Mouse (Mus musculus) large intestine, adult 2 months (tissue): ENCODE results near the gene Lrrc46. TPM values are rescaled to one million over a fixed set of nuclear protein-coding genes. Genes with fewer than 3 reads are reported as not detected.
A peak's percentile ranks its signal among the peaks of the same experiment; 100 is the strongest.

Experiments
- DNase-seq: peaks from one replicate; pipeline ENCODE4 v3.0.0-alpha.2; 2012; ENCODE audit warnings: low read depth, low spot score
- WGBS: fragments of 180-500 bp; shearing (Covaris S2); methylation state at CpG from one replicate; pipeline ENCODE4 v1.1.7; 2018; 5-methylcytosine and 5-hydroxymethylcytosine counted together
- polyA plus RNA-seq: library from polyadenylated mRNA; depleted of rRNA; stranded (reverse); fragments of >200 nt; gene quantifications from 2 replicates; pipeline ENCODE4 v1.2.3, GENCODE M21; 2012; rRNA removed

The Lrrc46 gene
- polyA plus RNA-seq: 0.11 and 0.16 TPM in 2 replicates

DNA sequence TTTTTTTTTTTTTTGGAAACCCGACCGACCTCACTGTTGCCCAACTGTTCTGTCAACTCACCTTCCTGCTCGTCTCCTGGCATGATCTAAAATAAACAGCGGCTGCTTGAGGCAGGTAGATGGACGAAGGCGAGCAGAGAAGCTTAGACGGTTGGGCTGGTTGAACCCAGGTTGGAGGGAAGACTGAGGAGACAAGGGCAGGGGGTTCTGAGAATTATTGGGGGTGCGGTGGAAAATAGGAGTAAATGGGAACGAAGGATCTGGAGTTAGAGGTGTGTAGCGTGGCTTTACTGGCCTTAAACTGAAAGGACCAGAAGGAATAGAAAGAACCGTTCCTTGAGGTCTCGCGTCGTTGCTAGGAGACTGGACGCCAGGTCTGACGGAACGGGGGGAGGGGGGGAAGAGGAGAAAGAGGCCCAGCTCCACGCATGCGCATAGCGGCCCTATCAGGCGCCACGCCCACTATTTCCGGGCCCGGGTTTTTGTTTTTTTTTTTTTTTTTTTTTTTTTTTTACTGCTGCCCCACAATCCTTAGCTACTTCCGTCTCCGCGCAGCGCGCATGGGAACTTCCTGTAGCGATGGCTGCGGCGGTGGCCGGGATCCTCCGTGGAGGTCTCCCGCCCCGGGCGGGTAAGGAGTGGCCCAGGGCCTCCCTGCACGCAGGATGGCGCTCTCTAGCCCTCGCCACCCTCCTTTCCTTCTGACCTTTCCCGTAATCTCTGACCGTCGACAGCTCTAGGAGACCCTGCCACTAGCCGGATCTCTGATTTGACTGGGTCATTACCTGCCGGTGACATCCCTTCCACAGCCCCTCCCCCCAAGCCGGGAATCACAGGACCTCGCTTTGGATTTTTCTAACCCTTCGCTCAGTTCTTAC lies at the start of gene Lrrc46, which contains the start of gene Mrpl10:
TSS of gene Lrrc46 (minus strand) at position 386 of the 878 bp plus-strand sequence.
TSS of gene Mrpl10 (plus strand) at position 539 of the 878 bp plus-strand sequence.
- WGBS: under 1% methylated on average over 48 of the region's 48 CpGs
- peak; percentile 96 for DNase-seq

DNA sequence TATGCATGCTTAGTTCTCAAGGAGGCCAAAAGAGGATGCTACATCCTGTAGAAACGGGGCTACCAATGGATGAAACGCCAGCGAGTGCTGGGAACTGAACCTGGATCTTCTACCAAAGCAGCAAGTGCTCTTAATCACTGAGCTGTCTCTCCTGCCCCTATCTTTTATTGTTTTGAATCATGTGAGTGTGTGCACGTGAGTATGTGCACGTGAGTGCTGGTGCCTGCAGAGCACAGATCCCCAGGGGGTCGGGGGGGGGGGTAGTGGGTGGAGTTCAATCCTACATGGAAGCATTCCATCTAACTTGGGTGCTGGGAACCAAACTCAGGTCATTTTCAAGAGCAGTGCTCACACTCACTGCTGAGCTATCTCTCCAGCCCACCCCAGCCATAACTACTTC lies 45.2 kb upstream of the Lrrc46 start:
- no peak for DNase-seq
- 66% methylated on average over 6 of the region's 6 CpGs for WGBS

DNA sequence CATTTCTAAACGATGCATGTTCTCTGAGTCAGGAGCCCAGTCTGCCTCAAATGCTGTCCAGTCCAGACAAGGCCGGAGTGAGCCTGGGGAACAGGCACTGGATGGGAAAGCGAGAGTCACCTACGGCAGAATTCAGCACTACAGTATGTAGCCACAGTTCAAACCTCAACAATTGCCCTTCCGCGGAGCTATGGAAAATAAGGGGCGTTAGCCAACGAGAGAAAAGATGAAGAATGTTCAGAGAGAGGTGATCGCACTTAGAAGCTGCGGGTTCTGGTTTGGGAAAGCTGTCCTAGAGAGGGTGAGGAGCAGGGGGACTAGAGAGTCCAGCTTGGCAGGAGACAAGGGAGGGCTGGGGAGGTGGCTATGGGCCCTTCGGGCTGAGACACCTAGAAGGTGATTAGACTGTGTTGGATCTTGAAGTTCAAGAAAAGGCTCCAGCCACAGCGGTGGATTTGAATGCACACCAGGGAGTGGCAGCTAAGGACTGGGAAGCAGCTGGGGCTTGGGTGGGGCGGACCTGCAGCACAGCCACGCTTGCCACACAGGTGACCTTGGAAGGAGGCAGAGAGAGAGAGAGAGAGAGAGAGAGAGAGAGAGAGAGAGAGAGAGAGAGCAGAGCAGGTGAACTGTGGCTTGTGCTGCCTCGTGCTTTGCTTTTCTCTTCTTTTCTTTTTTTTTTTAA lies 43.8 kb upstream of the Lrrc46 start:
- 66% methylated on average over 15 of the region's 15 CpGs for WGBS
- no peak for DNase-seq

DNA sequence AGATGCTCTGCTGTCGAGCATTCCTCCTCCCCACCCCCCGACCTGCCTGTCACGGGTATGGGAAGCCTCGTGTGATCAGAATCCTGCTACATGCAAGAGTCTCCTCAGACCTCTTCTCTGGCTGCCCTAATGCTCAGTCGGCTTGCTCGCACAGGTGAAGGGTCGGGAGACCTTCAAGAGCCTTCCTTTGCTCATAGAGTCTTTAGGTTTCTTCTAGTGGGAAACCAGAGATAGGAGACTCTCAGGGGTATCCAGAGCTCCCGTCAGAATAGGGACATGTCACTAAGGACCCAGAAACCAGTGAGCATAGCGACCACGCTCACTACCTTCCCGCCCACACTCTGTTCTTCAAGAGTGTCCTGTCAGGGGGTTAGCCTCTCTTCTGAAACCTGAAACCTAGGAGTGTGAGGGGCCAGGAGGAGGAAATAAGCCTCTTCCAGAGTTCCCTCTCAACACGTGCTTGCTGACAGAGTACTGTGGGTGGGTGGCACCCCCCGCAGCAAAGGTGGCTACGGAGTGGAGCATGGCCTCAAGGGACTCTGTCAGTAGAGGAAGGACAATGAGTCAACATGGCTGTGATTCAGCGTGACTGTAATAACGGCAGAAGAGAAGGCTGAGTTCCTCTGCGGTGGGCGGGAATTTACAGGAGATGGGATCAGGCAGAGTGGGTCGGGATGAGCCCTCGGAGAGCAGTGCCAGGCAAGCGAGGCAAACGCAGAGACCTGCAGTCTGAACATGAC lies 42.4 kb upstream of the Lrrc46 start:
- 28% methylated on average over 22 of the region's 22 CpGs for WGBS

DNA sequence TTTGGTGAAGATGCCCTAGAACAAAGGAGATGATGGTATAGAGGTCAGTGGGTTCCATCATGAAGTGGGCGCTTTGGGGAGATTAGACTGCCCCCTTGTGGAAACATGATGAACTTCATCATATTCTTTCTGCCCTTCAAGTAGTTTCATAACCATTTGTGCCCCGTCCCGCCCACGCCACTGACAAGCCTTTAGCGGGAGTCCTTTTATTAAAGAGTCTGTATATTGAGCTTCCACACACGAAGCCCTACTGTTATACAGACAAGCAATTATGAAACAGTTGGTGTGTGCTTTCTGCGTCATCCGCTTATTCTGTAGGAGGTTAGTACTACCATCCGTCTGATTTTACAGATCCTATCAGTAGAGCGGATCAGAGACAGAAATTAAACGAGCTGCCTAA lies 41.8 kb upstream of the Lrrc46 start:
- no peak for DNase-seq
- 30% methylated on average over 11 of the region's 11 CpGs for WGBS

More for the DNA sequence above, 42.4 kb upstream of the Lrrc46 start:
- DNase-seq: no peak

DNA sequence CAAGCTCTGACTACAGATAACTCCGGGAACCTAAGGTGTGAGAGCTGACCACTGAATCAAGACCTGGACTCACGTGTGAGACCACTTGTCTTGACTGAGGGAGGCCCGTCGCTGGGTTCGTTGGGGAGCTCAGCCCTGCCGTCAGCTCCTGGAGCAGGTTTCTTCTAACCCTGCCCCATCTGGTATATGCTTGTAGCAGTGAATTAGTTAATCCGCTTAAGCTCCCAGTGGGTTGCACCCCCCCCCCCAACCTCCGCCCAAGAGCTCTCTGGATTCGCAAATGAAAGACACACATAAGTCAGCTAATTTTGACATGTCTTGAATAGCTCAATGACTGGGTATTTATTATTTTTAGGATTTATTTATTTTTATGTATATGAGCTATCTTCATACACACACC lies 39.1 kb upstream of the Lrrc46 start:
- 48% methylated on average over 9 of the region's 9 CpGs for WGBS
- no peak for DNase-seq

DNA sequence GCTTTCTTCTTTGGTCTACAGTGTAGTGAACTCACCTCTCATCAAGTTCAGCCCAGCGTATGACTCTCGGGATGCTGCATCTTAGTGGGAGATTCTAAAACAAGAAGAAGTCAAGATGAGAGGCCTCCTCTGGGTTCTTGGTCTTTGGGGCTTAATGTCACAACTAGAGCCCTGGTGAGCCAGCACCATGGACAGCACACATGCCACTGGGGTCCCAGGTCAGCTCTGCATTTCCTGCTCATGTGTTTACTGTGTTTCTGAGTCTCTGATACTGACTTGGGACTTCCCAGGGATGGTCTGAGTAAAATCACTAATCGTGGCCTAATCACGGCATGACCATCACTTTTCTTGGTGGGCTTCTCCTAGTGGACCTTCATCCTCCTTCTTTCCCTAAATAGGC lies 37.5 kb upstream of the Lrrc46 start:
- DNase-seq: no peak
- 37% methylated on average over 4 of the region's 4 CpGs for WGBS

DNA sequence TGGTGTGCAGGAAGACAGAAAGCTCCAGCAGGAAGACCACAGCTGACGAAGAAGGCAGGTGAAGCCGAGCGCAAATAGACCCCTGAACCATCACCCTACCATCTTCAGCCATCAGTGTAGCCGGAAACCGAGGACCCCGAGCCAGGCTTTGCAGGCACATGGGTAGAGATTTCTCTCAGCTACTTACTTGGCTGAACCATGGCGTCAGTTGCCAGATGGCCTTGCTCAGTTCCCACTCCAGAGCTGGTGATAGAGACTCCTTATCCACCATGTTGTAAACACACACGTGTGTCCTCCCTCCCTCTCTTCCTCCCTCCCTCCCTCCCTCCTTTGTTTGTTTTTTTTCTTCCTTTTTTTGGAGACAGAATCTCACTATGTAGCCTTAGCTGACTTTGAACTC lies 33.0 kb upstream of the Lrrc46 start:
- 65% methylated on average over 8 of the region's 8 CpGs for WGBS
- DNase-seq: no peak

DNA sequence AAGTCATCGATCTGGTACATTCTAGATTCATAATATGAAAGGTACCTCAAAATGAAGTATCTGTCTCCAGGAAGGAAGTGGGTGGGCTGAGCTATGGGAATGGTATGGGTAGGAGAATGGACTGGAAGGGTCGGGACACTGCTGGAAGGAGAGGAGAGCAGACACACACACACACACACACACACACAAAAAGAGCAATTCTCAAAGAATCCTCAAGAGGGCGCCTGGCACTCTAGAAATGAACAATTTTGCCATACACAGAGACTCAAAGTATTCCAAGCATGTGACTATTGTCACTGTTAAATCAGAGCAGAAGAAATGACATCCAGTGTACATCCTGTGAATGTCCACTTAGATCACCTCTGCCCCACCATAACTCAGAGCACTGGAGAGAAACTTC lies 31.3 kb upstream of the Lrrc46 start:
- WGBS: 29% methylated on average over 3 of the region's 3 CpGs
- DNase-seq: no peak

DNA sequence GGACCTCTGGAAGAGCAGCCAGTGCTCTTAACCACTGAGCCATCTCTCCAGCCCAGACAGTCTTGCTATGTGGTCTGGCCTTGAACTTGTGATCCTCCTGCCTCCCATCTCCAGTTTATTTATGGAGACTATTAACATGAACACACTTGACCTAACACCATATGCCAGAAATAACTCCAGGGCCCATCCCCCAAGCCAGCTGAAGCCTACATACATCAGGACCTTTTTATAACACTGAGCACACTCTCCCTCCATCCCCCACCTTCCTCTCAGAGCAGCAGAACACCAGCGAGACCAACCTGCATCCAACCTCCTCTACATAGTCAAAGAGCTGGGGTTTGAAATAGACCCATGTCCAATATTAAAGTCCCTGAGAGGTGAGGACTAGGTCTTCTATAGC lies 29.9 kb upstream of the Lrrc46 start:
- WGBS: 54% methylated on average over 1 of the region's 1 CpGs

DNA sequence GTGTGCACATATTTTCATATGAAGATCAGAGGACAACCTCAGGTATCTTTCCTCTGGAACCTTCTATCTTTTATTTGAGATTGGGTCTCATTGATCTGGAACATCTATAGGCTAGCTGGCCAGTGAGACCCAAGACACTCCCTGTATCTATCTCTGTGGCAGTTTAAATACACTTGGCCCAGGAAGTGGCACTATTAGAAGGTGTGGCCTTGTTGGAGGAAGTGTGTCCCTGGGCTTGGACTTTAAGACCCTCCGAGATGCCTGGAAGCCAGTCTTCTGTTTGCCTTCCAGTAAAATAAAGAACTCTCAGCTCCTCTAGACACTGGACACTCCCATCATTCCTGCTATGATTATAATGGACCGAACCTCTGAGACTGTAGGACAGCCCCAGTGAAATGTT lies 28.6 kb upstream of the Lrrc46 start:
- WGBS: 33% methylated on average over 2 of the region's 2 CpGs

More for the DNA sequence above, 29.9 kb upstream of the Lrrc46 start:
- no peak for DNase-seq

DNA sequence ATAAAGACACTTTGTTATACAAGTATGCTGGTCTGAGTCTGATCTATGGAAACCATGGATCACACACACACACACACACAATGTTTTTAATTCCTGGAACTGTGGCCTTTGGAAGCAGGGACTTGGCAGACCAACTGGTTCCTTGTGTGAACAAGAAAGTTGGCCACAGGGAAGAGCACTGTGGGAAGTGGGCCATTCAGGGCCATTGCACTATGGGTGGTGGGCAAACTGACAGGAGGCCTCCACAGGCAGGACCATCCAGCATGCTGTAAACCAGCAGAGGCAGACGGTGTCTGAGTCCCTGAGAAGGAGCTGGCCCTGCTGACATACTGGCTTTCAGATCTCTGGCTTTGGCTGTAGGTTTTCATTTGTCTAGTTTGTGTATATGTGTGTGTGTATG lies 28.1 kb upstream of the Lrrc46 start:
- no peak for DNase-seq
- 27% methylated on average over 1 of the region's 1 CpGs for WGBS

More for the DNA sequence above, 28.6 kb upstream of the Lrrc46 start:
- no peak for DNase-seq

DNA sequence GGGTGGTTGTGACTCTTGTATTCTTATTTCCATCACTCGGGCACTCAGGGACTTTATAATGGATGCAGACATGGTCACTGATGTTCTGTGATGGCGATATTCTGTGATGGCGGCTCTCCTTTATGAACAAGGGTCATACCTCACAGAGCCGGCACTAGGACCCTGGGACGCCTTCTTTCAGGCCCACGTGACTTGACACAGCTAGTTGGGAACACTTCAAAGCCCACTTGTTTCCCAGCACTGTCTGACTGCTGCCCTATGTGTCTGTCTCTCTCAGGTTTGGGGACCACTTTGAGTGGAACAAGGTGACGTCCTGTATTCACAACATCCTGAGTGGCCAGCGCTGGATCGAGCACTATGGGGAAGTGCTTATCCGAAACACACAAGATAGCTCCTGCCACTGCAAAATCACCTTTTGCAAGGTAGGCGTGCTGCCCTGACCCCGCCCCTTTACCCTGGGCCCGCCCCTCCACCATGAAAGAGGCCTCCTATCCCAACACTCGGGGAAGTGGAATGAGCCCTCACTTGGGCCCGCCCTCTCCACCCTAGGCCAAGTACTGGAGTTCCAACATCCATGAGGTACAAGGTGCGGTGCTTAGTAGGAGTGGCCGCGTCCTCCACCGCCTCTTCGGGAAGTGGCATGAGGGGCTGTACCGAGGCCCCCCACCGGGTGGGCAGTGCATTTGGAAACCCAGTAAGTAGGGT lies 25.6 kb upstream of the Lrrc46 start:
- 39% methylated on average over 22 of the region's 22 CpGs for WGBS
- no peak for DNase-seq

DNA sequence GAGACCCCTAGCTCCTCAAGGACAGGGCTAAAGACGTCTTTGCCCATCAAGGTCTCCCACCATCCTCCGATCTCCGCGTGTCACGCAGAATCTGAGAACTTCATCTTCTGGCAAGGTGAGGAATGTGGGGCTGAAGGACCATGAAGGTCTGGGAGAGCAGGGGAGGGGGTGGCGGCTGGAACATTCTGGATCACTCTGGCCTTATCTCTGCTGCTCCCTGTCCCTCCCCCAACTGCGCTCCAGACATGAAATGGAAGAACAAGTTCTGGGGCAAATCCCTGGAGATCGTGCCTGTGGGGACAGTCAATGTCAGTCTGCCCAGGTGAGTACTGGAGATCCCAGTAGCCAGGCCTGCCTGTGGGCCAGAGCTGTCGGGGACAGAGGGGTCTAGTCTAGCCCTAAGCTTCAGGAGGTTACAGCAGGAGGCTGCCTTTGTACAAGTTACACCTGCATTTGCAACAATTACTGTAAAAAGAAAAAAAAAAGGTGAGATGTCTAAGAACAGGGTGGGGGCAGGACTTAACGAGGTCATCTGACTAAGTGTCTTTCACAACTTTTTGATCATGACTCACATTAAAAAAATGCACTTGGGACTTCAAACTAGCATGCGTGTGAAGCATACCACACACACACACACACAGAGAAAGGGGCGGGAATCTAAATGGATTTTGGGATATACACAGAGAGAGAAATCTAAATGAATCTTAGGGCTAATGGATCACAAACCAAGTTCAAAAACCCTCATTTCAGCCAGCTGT lies 24.5 kb upstream of the Lrrc46 start:
- no peak for DNase-seq
- 86% methylated on average over 12 of the region's 12 CpGs for WGBS

DNA sequence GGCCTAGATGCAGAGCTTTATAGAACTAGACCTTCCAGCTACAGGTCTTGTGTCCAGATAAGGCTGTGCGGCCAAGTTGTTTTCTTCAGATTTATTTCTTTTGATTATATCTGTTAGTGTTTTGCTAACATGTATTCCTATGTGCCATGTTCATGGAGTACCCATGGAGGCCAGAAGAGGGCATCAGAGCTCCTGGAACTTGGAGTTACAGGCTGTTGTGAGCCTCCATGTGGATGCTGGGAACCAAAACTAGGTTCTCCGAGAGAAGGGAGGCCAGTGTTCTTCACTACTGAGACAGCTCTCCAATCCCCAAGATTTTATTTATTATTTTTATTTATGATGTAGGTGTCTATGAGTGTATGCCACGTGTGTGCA lies 22.7 kb upstream of the Lrrc46 start:
- no peak for DNase-seq

DNA sequence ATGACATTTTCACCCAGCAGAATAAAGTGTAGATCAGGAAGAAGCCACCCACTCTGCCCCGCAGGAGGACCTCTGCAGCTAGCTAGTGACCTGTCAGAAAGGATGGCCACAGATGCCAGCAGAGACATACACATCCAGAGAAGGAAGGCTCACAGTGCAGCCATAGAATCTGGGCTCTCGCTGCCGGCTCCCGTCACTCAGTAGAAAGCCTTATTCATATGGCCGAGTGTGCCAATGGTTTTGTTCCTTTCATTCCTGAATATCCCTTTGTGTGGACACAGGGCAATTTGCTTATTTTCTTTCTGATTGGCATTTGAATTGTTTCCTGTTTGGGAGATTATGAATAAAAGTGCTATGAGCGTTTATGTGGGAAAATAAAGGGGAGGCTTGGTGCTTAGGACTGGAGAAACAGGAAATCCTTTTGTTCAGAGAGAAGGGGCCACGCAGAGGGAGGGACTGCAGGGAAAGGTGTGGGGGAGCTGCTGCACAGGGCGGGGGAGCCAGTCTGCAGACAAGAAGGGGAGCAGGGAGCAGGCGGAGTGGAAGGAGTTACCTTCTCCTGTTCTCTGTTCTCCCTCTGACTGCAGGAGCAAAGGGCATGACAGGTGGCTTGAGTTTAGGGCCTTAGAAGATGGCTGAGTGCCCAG lies 22.2 kb upstream of the Lrrc46 start:
- WGBS: 15% methylated on average over 9 of the region's 9 CpGs
- no peak for DNase-seq

More for the DNA sequence above, 22.7 kb upstream of the Lrrc46 start:
- WGBS: 61% methylated on average over 3 of the region's 3 CpGs

DNA sequence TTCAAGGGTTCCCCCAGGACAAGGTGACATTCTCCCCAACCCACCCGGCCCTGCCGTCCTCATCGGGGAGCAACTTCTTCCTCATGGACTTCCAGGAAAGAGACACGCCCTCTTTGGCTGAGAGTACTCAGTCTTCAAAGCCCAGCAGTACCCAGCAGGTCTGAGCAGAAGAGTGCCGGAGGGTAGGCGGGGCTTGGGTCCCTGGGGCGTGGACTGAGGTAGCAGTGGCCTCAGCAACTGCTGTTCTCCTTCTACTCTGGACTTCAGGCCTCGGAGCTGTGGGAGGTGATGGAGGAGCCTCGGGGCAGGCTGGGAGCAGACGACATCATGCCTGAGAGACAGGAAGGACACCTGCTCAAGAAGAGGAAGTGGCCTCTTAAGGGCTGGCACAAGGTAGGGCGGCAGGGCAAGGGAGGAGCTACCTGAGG lies 11.0 kb upstream of the Lrrc46 start:
- no peak for DNase-seq
- 14% methylated on average over 11 of the region's 11 CpGs for WGBS

DNA sequence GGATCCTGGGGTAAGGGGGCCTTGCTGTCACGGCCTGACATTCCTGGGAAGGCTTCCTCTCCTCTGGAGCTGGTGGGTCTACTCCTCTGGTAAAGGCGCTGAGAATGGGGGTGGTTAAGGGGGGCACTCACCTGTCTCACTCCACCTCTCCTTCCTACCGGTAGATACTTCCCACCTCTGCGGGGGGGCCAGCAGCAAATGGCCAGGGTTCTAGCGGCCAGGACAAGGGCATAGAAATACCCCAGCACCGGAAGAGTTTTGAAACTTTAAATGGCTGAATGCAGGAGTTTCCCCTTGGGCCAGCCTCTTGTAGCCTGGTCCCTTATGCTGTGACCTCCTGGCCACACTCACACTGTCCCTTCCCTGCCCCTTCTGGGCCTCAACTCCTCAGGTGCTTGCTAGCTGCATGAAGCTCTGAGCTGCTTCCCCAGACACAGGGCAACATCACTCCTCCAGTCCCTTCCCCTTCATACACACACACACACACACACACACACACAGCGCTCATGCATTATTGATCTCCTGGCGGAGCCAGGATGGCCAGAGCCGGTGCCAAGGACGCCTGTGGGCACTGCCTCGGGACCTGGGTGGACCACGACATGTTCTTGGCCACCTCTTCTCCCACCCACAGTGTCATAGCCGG lies 9.9 kb upstream of the Lrrc46 start:
- DNase-seq: no peak
- WGBS: 5% methylated on average over 13 of the region's 13 CpGs
